Mouse (Mus musculus) embryonic fibroblast, embryonic 13.5 days (primary cell): Measurements from ENCODE around the gene Gm45521.
A peak's percentile ranks its signal among the peaks of the same experiment; 100 is the strongest.

Experiments
- CTCF ChIP-seq: IDR thresholded peaks from 2 replicates; pipeline ENCODE4 v1.5.1; 2011; ENCODE audit warnings: mild to moderate bottlenecking, control low read depth, low read length, moderate library complexity, borderline replicate concordance; ENCODE audit not compliant: insufficient read depth
- POLR2A ChIP-seq: IDR thresholded peaks from 2 replicates; pipeline ENCODE4 v1.6.1; 2011; ENCODE audit warnings: low read depth, mild to moderate bottlenecking, control low read depth, low read length, moderate library complexity

GRCm38 (mm10) chr14:8002432-8003092, 45.5 kb downstream of the Gm45521 start, which contains the start of gene Abhd6:
- TF ChIP-seq CTCF (no peak), POLR2A (peak; percentile 82)
